Mouse (Mus musculus): ENCODE measurements around the gene Nat10. TPM values are rescaled to one million over a fixed set of nuclear protein-coding genes. Genes with fewer than 3 reads are reported as not detected.

Nat10 gene
- total and polyA plus RNA-seq, 2 experiments, result 8.8 to 28.7 TPM

- no peak for DNase-seq (ENCODE audit: extremely low read depth, low read depth, low spot score)
- no peak overlapping the region for H3K4me3 ChIP-seq (ENCODE audit: insufficient read depth, low read depth, low read length)
- H3K27ac ChIP-seq (replicated peaks; ENCODE audit: insufficient read depth, low read depth, low read length), result no peak overlapping the region
- peaks cover 42% of the 10 kb centered on the region for H3K36me3 ChIP-seq (ENCODE audit: control insufficient read depth, insufficient read depth, low read length)
- no peaks in the 10 kb centered on the region for H3K79me2 ChIP-seq (ENCODE audit: control insufficient read depth, insufficient read depth, low read length)
- H3K9ac ChIP-seq (ENCODE audit: low read depth, low read length), result no peak overlapping the region
- no peaks in the 10 kb centered on the region for H3K4me1 ChIP-seq (ENCODE audit: control insufficient read depth, insufficient read depth, low read length)
- no peaks in the 10 kb centered on the region for H3K27me3 ChIP-seq (ENCODE audit: control insufficient read depth, insufficient read depth, low read length)
- no peak for TF ChIP-seq CTCF (IDR thresholded peaks at IDR 0.05; ENCODE audit: low read depth, low read length)
- TF ChIP-seq POLR2A (IDR thresholded peaks at IDR 0.05; ENCODE audit: extremely low read depth, insufficient read depth, low read length), result no peak
- WGBS, result 88% methylated on average over 3 of the region's 3 CpGs
These were observed 6.5 kb downstream of the Nat10 start for GRCm38 (mm10) chr2:103754614-103755013.

GRCm38 (mm10) chr2:103751771-103752170 lies 9.3 kb downstream of the Nat10 start:
- TF ChIP-seq CTCF (IDR thresholded peaks at IDR 0.05; ENCODE audit: low read depth, low read length) (no peak), POLR2A (IDR thresholded peaks at IDR 0.05; ENCODE audit: extremely low read depth, insufficient read depth, low read length) (no peak)

GRCm38 (mm10) chr2:103749091-103749490 lies 12.0 kb downstream of the Nat10 start:
- TF ChIP-seq CTCF (IDR thresholded peaks at IDR 0.05; ENCODE audit: low read depth, low read length) (no peak), POLR2A (IDR thresholded peaks at IDR 0.05; ENCODE audit: extremely low read depth, insufficient read depth, low read length) (no peak)
- Histone ChIP-seq H3K4me3 (ENCODE audit: insufficient read depth, low read depth, low read length) (no peak overlapping the region), H3K36me3 (ENCODE audit: control insufficient read depth, insufficient read depth, low read length) (peaks cover 29% of the 10 kb centered on the region), H3K9ac (ENCODE audit: low read depth, low read length) (no peak overlapping the region), H3K27me3 (ENCODE audit: control insufficient read depth, insufficient read depth, low read length) (no peaks in the 10 kb centered on the region), H3K79me2 (ENCODE audit: control insufficient read depth, insufficient read depth, low read length) (peaks cover 2% of the 10 kb centered on the region; the same call in 1 of the 2 replicates), H3K27ac (replicated peaks; ENCODE audit: insufficient read depth, low read depth, low read length) (no peak overlapping the region), H3K4me1 (ENCODE audit: control insufficient read depth, insufficient read depth, low read length) (peaks cover 2% of the 10 kb centered on the region; the same call in 1 of the 2 replicates)
- 84% methylated on average over 3 of the region's 3 CpGs for WGBS
- DNase-seq (ENCODE audit: extremely low read depth, low read depth, low spot score), result no peak

More at GRCm38 (mm10) chr2:103751771-103752170, 9.3 kb downstream of the Nat10 start:
- Histone ChIP-seq H3K4me1 (ENCODE audit: control insufficient read depth, insufficient read depth, low read length) (no peaks in the 10 kb centered on the region), H3K27ac (replicated peaks; ENCODE audit: insufficient read depth, low read depth, low read length) (no peak overlapping the region), H3K27me3 (ENCODE audit: control insufficient read depth, insufficient read depth, low read length) (no peaks in the 10 kb centered on the region), H3K9ac (ENCODE audit: low read depth, low read length) (no peak overlapping the region), H3K36me3 (ENCODE audit: control insufficient read depth, insufficient read depth, low read length) (peaks cover 41% of the 10 kb centered on the region), H3K4me3 (ENCODE audit: insufficient read depth, low read depth, low read length) (no peak overlapping the region), H3K79me2 (ENCODE audit: control insufficient read depth, insufficient read depth, low read length) (peaks cover 2% of the 10 kb centered on the region; the same call in 1 of the 2 replicates)
- WGBS, result 94% methylated on average over 6 of the region's 6 CpGs
- DNase-seq (ENCODE audit: extremely low read depth, low read depth, low spot score), result no peak

GRCm38 (mm10) chr2:103747891-103748290 lies 13.2 kb downstream of the Nat10 start:
- TF ChIP-seq POLR2A (IDR thresholded peaks at IDR 0.05; ENCODE audit: extremely low read depth, insufficient read depth, low read length) (no peak), CTCF (IDR thresholded peaks at IDR 0.05; ENCODE audit: low read depth, low read length) (no peak)
- no peak for DNase-seq (ENCODE audit: extremely low read depth, low read depth, low spot score)
- Histone ChIP-seq H3K27ac (replicated peaks; ENCODE audit: insufficient read depth, low read depth, low read length) (no peak overlapping the region), H3K4me3 (ENCODE audit: insufficient read depth, low read depth, low read length) (no peak overlapping the region), H3K27me3 (ENCODE audit: control insufficient read depth, insufficient read depth, low read length) (no peaks in the 10 kb centered on the region), H3K79me2 (ENCODE audit: control insufficient read depth, insufficient read depth, low read length) (peaks cover 2% of the 10 kb centered on the region; the same call in 1 of the 2 replicates), H3K36me3 (ENCODE audit: control insufficient read depth, insufficient read depth, low read length) (peaks cover 28% of the 10 kb centered on the region), H3K9ac (ENCODE audit: low read depth, low read length) (no peak overlapping the region), H3K4me1 (ENCODE audit: control insufficient read depth, insufficient read depth, low read length) (peaks cover 2% of the 10 kb centered on the region; the same call in 1 of the 2 replicates)
- WGBS, result 93% methylated on average over 9 of the region's 9 CpGs

- H3K9ac ChIP-seq (ENCODE audit: low read depth, low read length), result no peak overlapping the region
- peaks cover 30% of the 10 kb centered on the region for H3K36me3 ChIP-seq (ENCODE audit: control insufficient read depth, insufficient read depth, low read length)
- H3K27ac ChIP-seq (replicated peaks; ENCODE audit: insufficient read depth, low read depth, low read length), result no peak overlapping the region
- H3K79me2 ChIP-seq (ENCODE audit: control insufficient read depth, insufficient read depth, low read length), result peaks cover 2% of the 10 kb centered on the region; the same call in 1 of the 2 replicates
- peaks cover 2% of the 10 kb centered on the region; the same call in 1 of the 2 replicates for H3K4me1 ChIP-seq (ENCODE audit: control insufficient read depth, insufficient read depth, low read length)
- 92% methylated on average over 2 of the region's 2 CpGs for WGBS
- H3K27me3 ChIP-seq (ENCODE audit: control insufficient read depth, insufficient read depth, low read length), result no peaks in the 10 kb centered on the region
- TF ChIP-seq POLR2A (IDR thresholded peaks at IDR 0.05; ENCODE audit: extremely low read depth, insufficient read depth, low read length) (no peak), CTCF (IDR thresholded peaks at IDR 0.05; ENCODE audit: low read depth, low read length) (no peak)
- H3K4me3 ChIP-seq (ENCODE audit: insufficient read depth, low read depth, low read length), result no peak overlapping the region
- no peak for DNase-seq (ENCODE audit: extremely low read depth, low read depth, low spot score)
These were observed 14.3 kb downstream of the Nat10 start for GRCm38 (mm10) chr2:103746761-103747160.

- Histone ChIP-seq H3K79me2 (ENCODE audit: control insufficient read depth, insufficient read depth, low read length) (peaks cover 2% of the 10 kb centered on the region; the same call in 1 of the 2 replicates), H3K36me3 (ENCODE audit: control insufficient read depth, insufficient read depth, low read length) (peaks cover 26% of the 10 kb centered on the region), H3K9ac (ENCODE audit: low read depth, low read length) (no peak overlapping the region), H3K27me3 (ENCODE audit: control insufficient read depth, insufficient read depth, low read length) (no peaks in the 10 kb centered on the region), H3K4me3 (ENCODE audit: insufficient read depth, low read depth, low read length) (no peak overlapping the region), H3K27ac (replicated peaks; ENCODE audit: insufficient read depth, low read depth, low read length) (no peak overlapping the region), H3K4me1 (ENCODE audit: control insufficient read depth, insufficient read depth, low read length) (peaks cover 2% of the 10 kb centered on the region; the same call in 1 of the 2 replicates)
- TF ChIP-seq POLR2A (IDR thresholded peaks at IDR 0.05; ENCODE audit: extremely low read depth, insufficient read depth, low read length) (no peak), CTCF (IDR thresholded peaks at IDR 0.05; ENCODE audit: low read depth, low read length) (no peak)
- DNase-seq (ENCODE audit: extremely low read depth, low read depth, low spot score), result no peak
- WGBS, result 76% methylated on average over 2 of the region's 2 CpGs
These were observed 15.0 kb downstream of the Nat10 start for GRCm38 (mm10) chr2:103746096-103746495.
